Mouse (Mus musculus): ENCODE measurements around the gene Cog4. TPM values are rescaled to one million over a fixed set of nuclear protein-coding genes. Genes with fewer than 3 reads are reported as not detected.

The Cog4 gene
- polyA plus RNA-seq, 1 experiment from 2014 or later, result 79.3 TPM

GRCm38 (mm10) chr8:110820257-110820656, 26.1 kb upstream of the Cog4 start:
- no peak for ATAC-seq
- H3K4me1 ChIP-seq (ENCODE audit: control insufficient read depth, insufficient read depth, low read length), result no peaks in the 10 kb centered on the region
- no peak overlapping the region for H3K4me2 ChIP-seq (ENCODE audit: low read depth, low read length)
- H3K27ac ChIP-seq (ENCODE audit: low read length), result no peak overlapping the region
- H3K9ac ChIP-seq (ENCODE audit: low read depth, low read length), result no peak overlapping the region
- H3K9me3 ChIP-seq (ENCODE audit: control insufficient read depth, low read length), result no peaks in the 10 kb centered on the region
- peaks cover 23% of the 10 kb centered on the region for H3K36me3 ChIP-seq (ENCODE audit: control insufficient read depth, insufficient read depth, low read length)
- no peak overlapping the region for H3K4me3 ChIP-seq (ENCODE audit: low read length)
- H3K27me3 ChIP-seq (replicated peaks; ENCODE audit: control insufficient read depth, insufficient read depth, low read length), result no peaks in the 10 kb centered on the region
- 99% methylated on average over 2 of the region's 2 CpGs for WGBS

GRCm38 (mm10) chr8:110821960-110822359, 24.4 kb upstream of the Cog4 start:
- WGBS, result 88% methylated on average over 3 of the region's 3 CpGs
- no peaks in the 10 kb centered on the region for H3K27me3 ChIP-seq (replicated peaks; ENCODE audit: control insufficient read depth, insufficient read depth, low read length)
- no peak for ATAC-seq
- H3K4me3 ChIP-seq (ENCODE audit: low read length), result no peak overlapping the region
- no peak overlapping the region for H3K4me2 ChIP-seq (ENCODE audit: low read depth, low read length)
- no peaks in the 10 kb centered on the region for H3K4me1 ChIP-seq (ENCODE audit: control insufficient read depth, insufficient read depth, low read length)
- no peaks in the 10 kb centered on the region for H3K9me3 ChIP-seq (ENCODE audit: control insufficient read depth, low read length)
- no peak overlapping the region for H3K9ac ChIP-seq (ENCODE audit: low read depth, low read length)
- H3K27ac ChIP-seq (ENCODE audit: low read length), result no peak overlapping the region
- H3K36me3 ChIP-seq (ENCODE audit: control insufficient read depth, insufficient read depth, low read length), result peaks cover 24% of the 10 kb centered on the region

DNA sequence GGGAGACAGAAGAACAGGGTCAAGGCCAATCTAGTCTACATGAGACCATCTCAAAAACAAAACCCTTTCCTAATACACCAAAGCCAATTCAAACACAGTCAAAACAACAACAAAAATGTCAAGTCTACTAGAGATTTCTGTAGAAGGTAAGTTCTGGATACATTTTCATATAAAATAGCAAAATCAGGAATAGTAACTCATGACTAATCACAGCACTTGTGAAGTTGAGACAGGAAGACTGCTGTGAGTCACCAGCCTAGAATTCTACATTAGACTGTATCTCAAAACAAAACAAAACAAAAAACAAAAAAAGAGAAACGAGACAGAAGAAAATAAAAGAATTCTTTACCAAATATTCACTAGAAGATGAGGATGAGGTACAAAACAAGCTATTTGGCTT, 21.5 kb upstream of the Cog4 start:
- Histone ChIP-seq H3K4me2 (ENCODE audit: low read depth, low read length) (no peak overlapping the region), H3K36me3 (ENCODE audit: control insufficient read depth, insufficient read depth, low read length) (peaks cover 27% of the 10 kb centered on the region), H3K27ac (ENCODE audit: low read length) (no peak overlapping the region), H3K9ac (ENCODE audit: low read depth, low read length) (no peak overlapping the region), H3K4me1 (ENCODE audit: control insufficient read depth, insufficient read depth, low read length) (no peaks in the 10 kb centered on the region), H3K27me3 (replicated peaks; ENCODE audit: control insufficient read depth, insufficient read depth, low read length) (no peaks in the 10 kb centered on the region), H3K9me3 (ENCODE audit: control insufficient read depth, low read length) (no peaks in the 10 kb centered on the region), H3K4me3 (ENCODE audit: low read length) (no peak overlapping the region)
- ATAC-seq, result no peak
- 82% methylated on average over 1 of the region's 1 CpGs for WGBS

GRCm38 (mm10) chr8:110828511-110828910, 17.9 kb upstream of the Cog4 start:
- no peak overlapping the region for H3K27ac ChIP-seq (ENCODE audit: low read length)
- peaks cover 28% of the 10 kb centered on the region for H3K36me3 ChIP-seq (ENCODE audit: control insufficient read depth, insufficient read depth, low read length)
- H3K4me2 ChIP-seq (ENCODE audit: low read depth, low read length), result no peak overlapping the region
- H3K9ac ChIP-seq (ENCODE audit: low read depth, low read length), result no peak overlapping the region
- no peaks in the 10 kb centered on the region for H3K27me3 ChIP-seq (replicated peaks; ENCODE audit: control insufficient read depth, insufficient read depth, low read length)
- H3K4me3 ChIP-seq (ENCODE audit: low read length), result no peak overlapping the region
- no peaks in the 10 kb centered on the region for H3K9me3 ChIP-seq (ENCODE audit: control insufficient read depth, low read length)
- WGBS, result 74% methylated on average over 3 of the region's 3 CpGs
- H3K4me1 ChIP-seq (ENCODE audit: control insufficient read depth, insufficient read depth, low read length), result no peaks in the 10 kb centered on the region
- no peak for ATAC-seq

- no peaks in the 10 kb centered on the region for H3K27me3 ChIP-seq (replicated peaks; ENCODE audit: control insufficient read depth, insufficient read depth, low read length)
- H3K4me1 ChIP-seq (ENCODE audit: control insufficient read depth, insufficient read depth, low read length), result no peaks in the 10 kb centered on the region
- no peak overlapping the region for H3K27ac ChIP-seq (ENCODE audit: low read length)
- peaks cover 18% of the 10 kb centered on the region for H3K36me3 ChIP-seq (ENCODE audit: control insufficient read depth, insufficient read depth, low read length)
- H3K9ac ChIP-seq (ENCODE audit: low read depth, low read length), result no peak overlapping the region
- ATAC-seq, result no peak
- H3K4me3 ChIP-seq (ENCODE audit: low read length), result no peak overlapping the region
- H3K9me3 ChIP-seq (ENCODE audit: control insufficient read depth, low read length), result no peaks in the 10 kb centered on the region
- WGBS, result 85% methylated on average over 3 of the region's 3 CpGs
- H3K4me2 ChIP-seq (ENCODE audit: low read depth, low read length), result no peak overlapping the region
These were observed 14.4 kb upstream of the Cog4 start for GRCm38 (mm10) chr8:110831956-110832355.

DNA sequence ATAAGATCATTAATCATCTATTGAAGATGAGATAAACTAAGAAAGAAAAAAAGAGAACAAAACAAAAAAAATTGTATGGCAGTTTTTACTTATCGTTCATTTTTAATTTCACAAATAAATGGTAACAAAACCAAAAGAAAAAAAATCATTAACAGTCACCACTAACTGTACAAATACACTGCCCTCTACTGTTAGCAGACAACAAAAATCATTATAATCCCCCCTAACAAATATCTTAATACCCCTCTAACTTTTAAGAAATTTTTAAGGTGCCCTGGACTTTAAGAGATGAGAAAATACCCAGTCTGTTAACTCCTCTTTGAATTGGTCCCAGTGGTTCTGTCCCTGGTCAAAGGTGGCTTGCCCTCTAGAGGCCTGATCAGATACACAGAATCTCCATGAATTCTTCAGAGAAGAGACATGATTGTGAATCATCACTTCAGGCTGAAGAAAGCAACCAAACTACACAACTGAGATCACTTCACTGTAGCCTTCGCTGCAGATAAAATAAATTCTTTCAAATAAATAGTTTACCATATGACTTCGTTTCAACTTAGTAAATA, 4.3 kb upstream of the Cog4 start:
- Histone ChIP-seq H3K36me3 (ENCODE audit: control insufficient read depth, insufficient read depth, low read length) (peaks cover 25% of the 10 kb centered on the region), H3K9ac (ENCODE audit: low read depth, low read length) (no peak overlapping the region), H3K4me1 (ENCODE audit: control insufficient read depth, insufficient read depth, low read length) (0 out of 2 replicates have a peak, but pooled peaks cover 9% of the 10 kb centered on the region), H3K9me3 (ENCODE audit: control insufficient read depth, low read length) (no peaks in the 10 kb centered on the region), H3K4me3 (ENCODE audit: low read length) (no peak overlapping the region), H3K27me3 (replicated peaks; ENCODE audit: control insufficient read depth, insufficient read depth, low read length) (no peaks in the 10 kb centered on the region), H3K27ac (ENCODE audit: low read length) (no peak overlapping the region), H3K4me2 (ENCODE audit: low read depth, low read length) (no peak overlapping the region)
- 90% methylated on average over 3 of the region's 3 CpGs for WGBS
- ATAC-seq, result no peak

DNA sequence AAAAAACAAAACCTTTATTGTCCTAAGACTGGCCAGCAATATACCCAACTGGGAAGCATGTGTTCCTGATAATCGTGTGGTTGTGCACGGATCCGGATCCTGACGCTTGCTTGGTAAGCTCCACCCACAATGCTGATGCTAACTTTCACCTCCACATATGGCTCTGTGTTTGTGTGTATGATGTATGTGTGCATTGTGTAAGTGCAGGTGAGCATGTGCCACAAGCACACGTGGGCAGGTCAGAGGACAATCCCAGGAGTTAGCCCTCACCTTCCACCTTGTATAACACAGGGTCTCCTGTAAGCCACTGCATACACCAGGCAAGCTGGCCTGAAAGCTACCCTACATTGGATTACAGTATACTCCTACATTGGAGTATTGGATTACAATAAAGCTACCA, 3.2 kb upstream of the Cog4 start:
- 78% methylated on average over 5 of the region's 5 CpGs for WGBS

GRCm38 (mm10) chr8:110844941-110845340, 1.5 kb upstream of the Cog4 start:
- no peak for ATAC-seq
- Histone ChIP-seq H3K4me1 (ENCODE audit: control insufficient read depth, insufficient read depth, low read length) (peaks cover 15% of the 10 kb centered on the region), H3K27me3 (replicated peaks; ENCODE audit: control insufficient read depth, insufficient read depth, low read length) (no peaks in the 10 kb centered on the region), H3K36me3 (ENCODE audit: control insufficient read depth, insufficient read depth, low read length) (peaks cover 16% of the 10 kb centered on the region), H3K9me3 (ENCODE audit: control insufficient read depth, low read length) (no peaks in the 10 kb centered on the region), H3K9ac (ENCODE audit: low read depth, low read length) (no peak overlapping the region), H3K4me3 (ENCODE audit: low read length) (peak overlapping the region; percentile 11; the same call in 1 of the 2 replicates), H3K27ac (ENCODE audit: low read length) (no peak overlapping the region), H3K4me2 (ENCODE audit: low read depth, low read length) (peak overlapping the region; percentile 79)
- 75% methylated on average over 3 of the region's 3 CpGs for WGBS

More for the DNA sequence above, 3.2 kb upstream of the Cog4 start:
- Histone ChIP-seq H3K4me1 (ENCODE audit: control insufficient read depth, insufficient read depth, low read length) (peaks cover 15% of the 10 kb centered on the region), H3K4me3 (ENCODE audit: low read length) (no peak overlapping the region), H3K9me3 (ENCODE audit: control insufficient read depth, low read length) (no peaks in the 10 kb centered on the region), H3K36me3 (ENCODE audit: control insufficient read depth, insufficient read depth, low read length) (peaks cover 24% of the 10 kb centered on the region), H3K4me2 (ENCODE audit: low read depth, low read length) (no peak overlapping the region), H3K27me3 (replicated peaks; ENCODE audit: control insufficient read depth, insufficient read depth, low read length) (no peaks in the 10 kb centered on the region), H3K27ac (ENCODE audit: low read length) (no peak overlapping the region), H3K9ac (ENCODE audit: low read depth, low read length) (no peak overlapping the region)
- no peak for ATAC-seq

DNA sequence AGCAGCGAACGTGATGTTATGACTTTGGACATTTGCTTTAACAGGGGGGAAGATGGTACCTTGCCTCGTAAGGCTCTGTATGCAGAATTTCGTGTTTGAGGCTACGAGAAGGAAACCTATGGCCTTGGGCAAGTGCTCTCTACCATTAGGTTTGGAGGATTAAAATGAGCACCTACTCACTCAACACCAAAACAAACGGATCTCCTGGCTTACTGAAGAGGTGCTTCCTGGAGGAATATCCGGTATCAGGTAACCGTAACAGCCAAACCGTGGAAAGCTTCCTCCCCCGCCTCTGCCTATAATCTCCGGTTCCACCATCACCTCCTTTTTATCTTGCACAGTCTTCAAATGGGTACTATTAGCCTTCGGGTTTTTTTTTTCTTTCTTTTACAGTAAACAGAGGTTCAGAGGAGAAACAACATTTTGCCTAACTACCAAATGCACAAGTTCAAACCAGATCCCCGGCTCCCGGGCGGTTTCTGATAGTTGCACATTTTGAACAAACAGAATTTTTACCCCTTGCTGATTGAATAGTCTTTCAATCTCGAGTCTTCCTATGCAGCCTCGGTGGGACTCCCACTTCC, 487 bp upstream of the Cog4 start:
- peak; percentile 18 for ATAC-seq
- 4% methylated on average over 17 of the region's 17 CpGs for WGBS
- Histone ChIP-seq H3K36me3 (ENCODE audit: control insufficient read depth, insufficient read depth, low read length) (peaks cover 18% of the 10 kb centered on the region), H3K4me1 (ENCODE audit: control insufficient read depth, insufficient read depth, low read length) (peaks cover 15% of the 10 kb centered on the region), H3K9me3 (ENCODE audit: control insufficient read depth, low read length) (no peaks in the 10 kb centered on the region), H3K4me3 (ENCODE audit: low read length) (peak overlapping the region; percentile 95), H3K4me2 (ENCODE audit: low read depth, low read length) (peak overlapping the region; percentile 79), H3K27ac (ENCODE audit: low read length) (peak overlapping the region; percentile 68), H3K27me3 (replicated peaks; ENCODE audit: control insufficient read depth, insufficient read depth, low read length) (no peaks in the 10 kb centered on the region), H3K9ac (ENCODE audit: low read depth, low read length) (peak overlapping the region; percentile 89)

DNA sequence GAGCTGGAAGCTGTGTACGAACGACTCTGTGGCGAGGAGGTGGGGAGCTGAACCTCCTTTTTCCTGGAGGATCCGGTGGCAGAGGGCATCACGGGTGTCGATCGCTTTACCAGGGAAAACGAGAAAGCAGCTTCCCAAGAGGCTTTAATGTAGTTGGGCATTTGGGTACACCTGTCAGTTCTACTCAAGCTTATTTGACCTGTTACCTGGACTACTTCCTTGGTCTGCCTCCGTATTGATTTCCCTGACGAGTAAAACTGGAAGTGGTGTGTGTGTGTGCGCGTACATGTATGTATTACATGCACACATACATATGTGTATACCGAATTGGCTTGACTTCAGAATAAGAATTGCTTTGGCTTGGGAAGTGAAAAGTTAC, 760 bp downstream of the Cog4 start:
- Histone ChIP-seq H3K27me3 (replicated peaks; ENCODE audit: control insufficient read depth, insufficient read depth, low read length) (no peaks in the 10 kb centered on the region), H3K9ac (ENCODE audit: low read depth, low read length) (peak overlapping the region; percentile 89), H3K4me2 (ENCODE audit: low read depth, low read length) (peak overlapping the region; percentile 69), H3K36me3 (ENCODE audit: control insufficient read depth, insufficient read depth, low read length) (peaks cover 14% of the 10 kb centered on the region; the same call in 1 of the 2 replicates), H3K4me3 (ENCODE audit: low read length) (peak overlapping the region; percentile 95), H3K4me1 (ENCODE audit: control insufficient read depth, insufficient read depth, low read length) (peaks cover 15% of the 10 kb centered on the region), H3K9me3 (ENCODE audit: control insufficient read depth, low read length) (no peaks in the 10 kb centered on the region), H3K27ac (ENCODE audit: low read length) (peak overlapping the region; percentile 76)
- under 1% methylated on average over 13 of the region's 13 CpGs for WGBS
- peak; percentile 55 for ATAC-seq

Data from intestine, embryonic 16.5 days (tissue).